Mouse (Mus musculus) ES-Bruce4 (cell line): ENCODE measurements around the gene Mroh3.

Experiments
- CTCF ChIP-seq: IDR thresholded peaks from one replicate; pipeline ENCODE4 v1.8.1; 2011; ENCODE audit warnings: low read depth, low read length
- EP300 ChIP-seq: IDR thresholded peaks from 2 replicates; pipeline ENCODE4 v1.6.1; 2011; ENCODE audit warnings: low read depth, low read length; ENCODE audit not compliant: insufficient read depth
- POLR2A ChIP-seq: IDR thresholded peaks from one replicate; pipeline ENCODE4 v1.8.1; 2011; ENCODE audit warnings: low read length; ENCODE audit not compliant: insufficient read depth

GRCm38 (mm10) chr1:136138191-136138830 lies 74.3 kb downstream of the Mroh3 start:
- TF ChIP-seq CTCF (no peak), EP300 (no peak), POLR2A (no peak)
